Mouse (Mus musculus) macrophage (primary cell): ENCODE measurements around the gene Nek11. TPM values are rescaled to one million over a fixed set of nuclear protein-coding genes. Genes with fewer than 3 reads are reported as not detected.
"Not testable (repeated sequence)": the region's sequence is repeated elsewhere in the genome, so short reads cannot be mapped to it uniquely, and the experiment has no call there.

Source experiments
- H3K27ac ChIP-seq: fragments of 350-480 bp; formaldehyde crosslinking; 2 replicates; pipeline ENCODE4 v1.9.0; 2021
- H3K36me3 ChIP-seq: fragments of 350-480 bp; formaldehyde crosslinking; 2 replicates; pipeline ENCODE4 v1.9.0; 2021; ENCODE audit errors: inconsistent target
- H3K4me3 ChIP-seq: fragments of 350-480 bp; formaldehyde crosslinking; 2 replicates; pipeline ENCODE4 v1.9.0; 2021; ENCODE audit errors: inconsistent target
- H3K79me2 ChIP-seq: fragments of 350-480 bp; formaldehyde crosslinking; 2 replicates; pipeline ENCODE4 v1.9.0; 2021; ENCODE audit errors: inconsistent target
- WGBS: methylation state at CpG from one replicate; pipeline ENCODE4 v1.1.7; 2026; ENCODE audit warnings: inconsistent platforms; ENCODE audit not compliant: missing documents; 5-methylcytosine and 5-hydroxymethylcytosine counted together
- polyA plus RNA-seq: library from polyadenylated mRNA; stranded (reverse); fragments of 250-400 nt; gene quantifications from 3 replicates; pipeline ENCODE4 v1.2.4, GENCODE M21; 2018; ENCODE audit warnings: inconsistent platforms

The Nek11 gene
- polyA plus RNA-seq, 1 experiment from 2014 or later = not detected

DNA sequence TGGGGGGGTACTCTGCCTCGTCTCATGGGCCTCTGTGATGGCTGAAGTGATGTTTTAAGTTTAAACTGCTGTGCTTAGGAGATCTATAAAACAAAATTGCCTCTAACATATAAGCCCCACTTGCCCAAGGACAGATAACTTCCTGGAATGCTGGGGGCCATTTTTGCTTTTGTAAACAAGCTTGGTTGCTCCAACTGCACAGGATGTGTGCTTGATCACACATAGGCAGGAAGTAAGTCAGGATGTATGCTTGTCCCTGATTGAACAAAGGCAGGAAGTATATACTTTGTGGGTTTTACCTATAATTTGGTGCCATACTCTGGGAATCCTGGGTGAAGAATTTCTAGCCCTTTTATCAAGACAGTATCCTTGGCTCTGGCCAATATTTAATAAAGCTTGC lies 258.9 kb downstream of the Nek11 start:
- Histone ChIP-seq H3K36me3 (no peaks in the 10 kb centered on the region), H3K79me2 (no peaks in the 10 kb centered on the region), H3K4me3 (no peak overlapping the region), H3K27ac (no peak overlapping the region)
- WGBS = 67% methylated on average over 1 of the region's 1 CpGs

DNA sequence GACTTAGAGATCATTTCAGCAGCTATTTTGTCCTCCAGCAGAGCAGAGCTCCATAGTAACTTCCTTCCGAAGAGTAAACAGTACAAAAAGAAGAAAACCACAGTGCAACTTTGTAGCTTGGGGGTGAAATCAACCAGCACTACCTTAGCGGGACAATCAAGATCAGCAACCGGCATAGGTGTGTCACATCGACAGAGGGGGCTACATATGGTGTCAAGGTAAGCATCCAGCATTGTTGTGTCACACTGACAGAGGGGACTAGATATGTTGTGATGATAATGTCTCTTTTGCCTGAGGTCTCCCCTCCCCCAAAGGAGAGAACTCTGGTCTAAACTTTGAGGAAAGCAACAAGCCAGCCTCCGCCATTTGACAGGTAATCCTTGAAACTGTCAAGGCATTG lies 260.8 kb downstream of the Nek11 start:
- Histone ChIP-seq H3K79me2 (no peaks in the 10 kb centered on the region), H3K36me3 (no peaks in the 10 kb centered on the region), H3K27ac (no peak overlapping the region), H3K4me3 (no peak overlapping the region)
- 40% methylated on average over 4 of the region's 5 CpGs for WGBS

GRCm38 (mm10) chr9:105132002-105132367 lies 263.3 kb downstream of the Nek11 start:
- Histone ChIP-seq H3K27ac (no peak overlapping the region), H3K4me3 (peak overlapping the region; percentile 23), H3K36me3 (no peaks in the 10 kb centered on the region), H3K79me2 (no peaks in the 10 kb centered on the region)
- WGBS = 23% methylated on average over 5 of the region's 5 CpGs

GRCm38 (mm10) chr9:105131253-105132001 lies 263.9 kb downstream of the Nek11 start, which contains the start of gene Nudt16:
TSS of gene Nudt16 (minus strand) at chr9:105131824.
- Histone ChIP-seq H3K79me2 (no peaks in the 10 kb centered on the region), H3K27ac (peak within 1 kb of the TSS; percentile 18; the same call in 1 of the 2 replicates), H3K36me3 (no peaks in the 10 kb centered on the region), H3K4me3 (peak within 1 kb of the TSS; percentile 50)
- 1% methylated on average over 60 of the region's 60 CpGs for WGBS

DNA sequence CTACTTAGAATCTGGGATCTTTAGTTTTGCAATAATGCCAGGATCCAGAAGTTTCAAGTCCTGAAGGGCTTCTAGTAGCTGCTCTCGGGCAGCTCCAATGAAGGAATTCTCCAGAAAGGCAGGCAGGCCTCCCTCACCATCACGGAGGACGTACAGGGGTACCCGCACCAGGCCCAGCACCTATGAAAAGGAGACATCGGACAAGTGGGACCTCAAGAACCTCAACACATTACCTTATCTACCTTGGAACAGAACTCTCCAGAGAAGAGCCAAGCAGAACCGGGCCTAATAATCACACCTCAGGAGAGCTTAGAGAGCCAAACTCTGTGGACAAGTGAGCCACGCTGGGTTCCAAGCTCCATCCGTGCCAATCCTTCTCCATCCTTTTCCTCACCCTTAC lies 265.0 kb downstream of the Nek11 start:
- Histone ChIP-seq H3K27ac (no peak overlapping the region), H3K4me3 (no peak overlapping the region), H3K79me2 (no peaks in the 10 kb centered on the region), H3K36me3 (no peaks in the 10 kb centered on the region)
- WGBS = 97% methylated on average over 8 of the region's 8 CpGs

GRCm38 (mm10) chr9:105125206-105125605 lies 270.1 kb downstream of the Nek11 start:
- WGBS = 100% methylated on average over 3 of the region's 3 CpGs
- not testable (repeated sequence) for H3K27ac ChIP-seq, H3K79me2 ChIP-seq, H3K36me3 ChIP-seq, H3K4me3 ChIP-seq

Other genes starting within 250 kb of the Nek11 start
- gene Aste1, start 132 bp downstream of the Nek11 start, polyA plus RNA-seq = 5.0 to 5.9 TPM (median 5.3 TPM) in 3 replicates
- 36.1 to 58.6 TPM (median 52.3 TPM) in 3 replicates for gene Atp2c1, start 131.8 kb upstream of the Nek11 start, polyA plus RNA-seq
- gene Pik3r4, start 247.5 kb upstream of the Nek11 start, polyA plus RNA-seq = 21.2 to 26.9 TPM (median 25.8 TPM) in 3 replicates